Mouse (Mus musculus) kidney, adult 2 months (tissue): ENCODE measurements at regions not wholly inside any gene's neighbourhood (a gene's known extent, or its start where the extent isn't known, plus 50 kb on each side); places are given as distances from the start of the nearest gene placed in this dataset.

Source experiments
- CTCF ChIP-seq: fragments of 200-500 bp; conservative IDR thresholded peaks from 2 replicates; pipeline ENCODE4 v1.5.1; 2011; ENCODE audit warnings: low read depth, mild to moderate bottlenecking, control low read depth, low read length, moderate library complexity, mixed read lengths; ENCODE audit not compliant: insufficient read depth, insufficient read length
- POLR2A ChIP-seq: fragments of 200-500 bp; IDR thresholded peaks from one replicate; pipeline ENCODE4 v1.6.1; 2011; ENCODE audit warnings: low read depth, low read length, control low read depth

DNA sequence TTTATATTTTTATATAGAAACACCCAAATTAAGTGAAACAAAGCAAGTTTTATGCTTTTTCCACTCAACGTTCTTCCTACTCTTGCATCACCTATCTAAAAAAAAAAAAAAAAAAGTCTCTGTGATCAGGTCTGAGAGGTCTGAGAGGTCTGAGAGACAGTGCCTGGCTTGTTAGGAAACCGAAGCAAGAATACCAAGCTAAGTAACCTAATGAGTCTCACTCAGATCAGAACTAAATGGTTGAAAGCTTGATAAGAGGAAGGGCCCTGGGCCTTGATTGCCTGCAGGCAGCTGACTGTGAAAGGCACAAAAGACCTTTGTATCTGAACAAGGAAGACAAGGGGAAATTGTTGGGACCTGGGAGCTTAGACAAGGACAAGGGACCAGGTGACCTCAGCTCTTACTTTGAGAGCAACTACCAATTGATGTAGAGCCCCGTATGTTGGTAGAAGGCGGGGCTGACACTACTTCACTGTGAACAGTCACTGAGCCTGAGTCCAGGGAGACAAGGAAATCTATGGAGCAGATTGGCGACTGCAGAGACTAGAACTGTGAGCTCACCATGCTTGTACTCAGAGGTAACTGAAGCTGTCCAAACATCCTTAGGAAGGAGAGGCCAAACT, 362.8 kb upstream of the Lrrc3b start:
- no peak for TF ChIP-seq POLR2A
- TF ChIP-seq CTCF: no peak
